Mouse (Mus musculus) lung, postnatal 25 days (tissue): Measurements from ENCODE around the gene Ago3.

Experiments
- DNase-seq: peaks from one replicate; pipeline ENCODE4 v3.0.0; 2022; ENCODE audit warnings: low spot score

Ago3 gene

DNA sequence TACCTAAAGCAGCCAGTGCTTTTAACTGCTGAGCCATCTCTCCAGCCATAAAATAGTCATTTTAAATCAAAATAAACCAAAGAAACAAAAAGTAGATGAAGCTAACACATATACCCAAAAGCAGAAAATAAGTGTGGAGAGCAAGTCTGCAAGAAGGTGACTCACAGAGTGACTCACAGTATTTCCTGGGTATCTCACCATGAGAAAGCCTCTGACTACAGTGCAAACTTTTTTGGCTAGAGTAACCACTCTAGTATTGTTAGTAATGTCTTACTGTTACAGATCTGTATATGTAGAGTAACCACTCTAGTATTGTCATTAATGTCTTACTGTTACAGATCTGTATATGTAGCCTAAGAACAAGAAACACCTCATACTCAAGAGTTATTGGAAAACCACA lies 13.6 kb downstream of the Ago3 start:
- DNase-seq, result no peak

DNA sequence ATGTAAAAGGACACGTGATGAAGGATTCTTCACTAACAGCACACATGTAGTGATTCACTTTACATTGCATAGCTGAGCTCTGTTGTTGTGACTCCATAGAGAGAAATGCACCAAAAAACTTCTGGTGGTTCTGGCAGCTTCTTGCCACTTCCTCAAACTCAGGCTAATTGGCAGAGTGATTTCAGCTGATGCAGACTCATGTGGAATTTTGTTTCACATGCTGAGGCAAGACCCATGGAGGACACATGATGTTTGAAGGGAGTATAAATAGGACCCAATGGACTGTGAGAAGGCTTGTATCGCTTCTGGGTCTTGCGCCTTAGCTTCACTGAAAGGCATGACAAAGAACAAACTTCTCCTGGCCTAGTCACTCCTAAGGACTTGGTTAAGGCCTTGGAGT lies 16.8 kb downstream of the Ago3 start:
- no peak for DNase-seq

DNA sequence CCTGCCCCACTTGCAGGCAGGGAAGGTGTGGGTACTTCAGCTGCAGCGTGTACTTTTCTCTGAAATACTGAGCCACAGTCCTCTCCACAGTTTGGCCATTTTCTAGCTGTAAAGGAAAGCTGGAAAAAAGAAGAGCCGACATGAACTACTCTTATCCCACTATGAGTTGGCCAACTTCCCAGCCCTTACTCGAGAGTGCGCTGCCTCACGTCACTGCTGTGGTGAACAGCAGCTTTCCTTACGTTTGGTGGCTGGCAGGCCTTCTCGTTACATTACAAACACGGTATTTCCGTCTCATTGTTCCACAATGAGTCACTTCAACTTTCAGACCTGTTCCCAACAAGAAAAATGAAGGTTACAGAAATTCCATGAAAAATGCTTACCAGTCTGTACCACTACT lies 57.9 kb downstream of the Ago3 start:
- peak; percentile 18 for DNase-seq

DNA sequence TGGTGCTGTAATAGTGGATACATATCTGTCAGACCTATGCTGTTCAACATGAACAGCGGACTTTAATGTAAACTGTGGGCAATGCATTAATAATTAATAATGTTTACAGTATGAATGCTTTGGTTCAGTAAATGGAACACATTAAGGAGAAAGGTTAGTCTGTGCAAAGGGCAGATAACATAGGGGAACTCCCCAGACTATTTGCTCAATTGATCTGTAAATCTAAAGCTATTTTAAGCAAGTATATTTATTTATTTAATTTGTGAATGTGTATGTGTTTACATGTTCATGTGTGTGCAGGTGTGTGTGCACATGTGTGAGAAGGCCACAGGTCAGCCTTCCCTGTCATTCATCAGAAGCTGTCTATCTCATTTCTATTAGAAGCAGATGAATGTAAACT lies 69.3 kb downstream of the Ago3 start:
- no peak for DNase-seq

DNA sequence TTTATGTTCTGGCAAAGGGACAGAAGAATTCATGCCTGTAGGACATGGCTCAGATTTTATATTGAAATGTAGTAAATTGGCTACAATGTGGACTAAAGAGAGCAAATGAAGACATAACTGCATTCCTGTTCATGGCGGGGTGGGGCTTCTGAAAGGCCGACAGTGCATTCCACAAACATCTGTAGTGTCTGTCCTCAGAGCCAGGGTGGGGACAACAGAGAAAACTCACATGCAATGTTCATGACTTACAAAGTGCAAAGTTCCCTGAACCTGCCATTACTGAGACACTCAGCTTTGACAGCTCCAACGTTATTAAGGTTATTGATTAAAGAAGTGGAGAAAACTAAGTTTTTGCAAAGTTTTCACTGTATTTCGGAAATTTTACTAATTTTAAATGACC lies 85.9 kb downstream of the Ago3 start:
- no peak for DNase-seq

DNA sequence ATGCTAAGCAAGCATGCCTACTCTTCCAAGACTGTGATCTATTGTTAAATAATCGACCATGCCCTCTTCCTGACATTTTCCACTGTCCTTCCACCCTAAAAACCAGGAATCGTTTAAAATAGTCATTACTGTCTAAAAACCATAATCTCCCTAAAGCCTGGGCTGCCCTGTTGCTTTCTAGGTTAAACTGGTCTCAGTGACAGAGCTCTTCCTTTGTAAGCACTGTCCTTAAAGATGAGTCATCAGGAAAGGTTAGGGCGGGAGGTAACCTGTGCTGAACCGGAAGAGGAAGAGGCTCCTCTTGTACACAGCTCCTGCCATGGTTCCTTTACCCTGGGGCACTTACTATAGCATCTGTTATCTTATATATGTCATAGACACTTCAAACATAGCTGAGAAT lies 89.9 kb downstream of the Ago3 start:
- no peak for DNase-seq

DNA sequence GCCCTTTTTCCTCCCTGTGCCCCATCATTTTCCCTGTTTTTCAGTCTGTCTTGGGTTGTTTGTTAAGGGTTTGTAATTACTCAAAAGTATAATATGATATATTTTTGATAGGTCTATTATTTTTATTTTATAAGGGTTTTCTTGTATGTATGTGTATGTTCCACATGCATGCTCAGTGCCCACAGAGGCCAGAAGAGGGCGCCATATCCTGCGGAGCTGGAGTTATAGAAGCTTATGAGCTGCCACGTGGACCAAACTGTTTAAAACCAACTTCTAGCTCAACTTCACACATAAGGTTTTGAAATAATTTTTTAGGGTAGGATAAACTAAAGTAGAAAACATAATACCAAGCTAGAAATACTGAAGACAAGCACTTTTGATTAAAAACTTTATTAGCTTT lies 97.0 kb downstream of the Ago3 start:
- DNase-seq, result no peak

DNA sequence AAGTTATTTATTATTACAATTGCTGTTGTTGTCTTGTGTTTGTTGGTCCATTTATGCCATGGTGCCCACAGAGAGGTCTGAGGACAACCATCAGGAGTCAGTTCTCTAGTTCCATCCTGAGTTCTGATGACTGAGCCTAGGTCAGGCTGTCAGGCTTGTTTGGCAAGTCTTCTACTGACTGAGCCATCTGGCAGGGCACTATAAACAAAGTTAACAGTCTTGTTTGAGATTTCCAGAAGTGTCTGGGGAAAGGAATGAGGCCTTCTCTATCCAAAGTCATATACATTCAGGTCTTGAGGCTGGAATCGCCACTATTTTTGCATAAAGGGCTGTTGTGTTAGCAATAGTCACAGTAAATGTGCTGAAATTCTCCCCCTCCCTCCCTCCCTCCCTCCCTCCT lies 97.6 kb downstream of the Ago3 start:
- DNase-seq, result peak; percentile 32

DNA sequence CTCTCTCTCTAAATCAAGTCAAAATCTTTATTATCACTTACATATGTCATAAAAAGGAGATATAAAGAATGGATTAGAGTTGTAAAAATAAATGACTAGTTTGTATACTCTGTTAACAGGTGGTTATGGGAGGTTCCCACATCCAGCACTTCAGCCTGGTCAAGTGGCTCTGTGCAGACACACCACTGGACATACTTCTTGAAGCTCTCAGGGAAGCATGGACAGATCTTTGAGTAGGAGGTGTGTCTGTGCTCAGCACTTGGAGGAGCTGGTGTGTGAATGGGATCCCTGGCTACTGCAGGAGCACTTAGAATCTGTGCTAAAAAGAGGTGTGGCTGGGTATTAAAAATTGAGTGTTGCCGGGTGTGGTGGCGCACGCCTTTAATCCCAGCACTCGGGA lies 99.1 kb downstream of the Ago3 start:
- DNase-seq, result no peak

DNA sequence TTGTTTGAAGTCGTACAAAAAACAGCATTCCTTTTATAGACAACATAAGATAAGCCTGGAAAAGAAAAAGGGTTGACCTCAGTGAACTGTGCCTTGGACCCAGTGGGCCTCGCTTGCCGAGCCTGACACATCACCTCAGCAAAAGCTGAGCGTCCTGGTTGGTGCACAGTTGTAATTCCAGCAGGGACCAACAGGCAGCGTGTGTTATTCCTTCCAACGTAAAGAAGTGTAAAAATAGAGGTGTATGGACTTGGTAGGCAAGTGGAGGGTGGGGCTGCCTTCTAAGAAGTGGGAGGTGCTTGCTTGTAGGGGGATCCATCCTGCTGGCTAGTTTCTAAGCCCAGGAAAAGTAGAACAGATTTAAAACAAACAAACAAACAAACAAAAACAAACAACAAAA lies 103.3 kb downstream of the Ago3 start:
- DNase-seq, result no peak

DNA sequence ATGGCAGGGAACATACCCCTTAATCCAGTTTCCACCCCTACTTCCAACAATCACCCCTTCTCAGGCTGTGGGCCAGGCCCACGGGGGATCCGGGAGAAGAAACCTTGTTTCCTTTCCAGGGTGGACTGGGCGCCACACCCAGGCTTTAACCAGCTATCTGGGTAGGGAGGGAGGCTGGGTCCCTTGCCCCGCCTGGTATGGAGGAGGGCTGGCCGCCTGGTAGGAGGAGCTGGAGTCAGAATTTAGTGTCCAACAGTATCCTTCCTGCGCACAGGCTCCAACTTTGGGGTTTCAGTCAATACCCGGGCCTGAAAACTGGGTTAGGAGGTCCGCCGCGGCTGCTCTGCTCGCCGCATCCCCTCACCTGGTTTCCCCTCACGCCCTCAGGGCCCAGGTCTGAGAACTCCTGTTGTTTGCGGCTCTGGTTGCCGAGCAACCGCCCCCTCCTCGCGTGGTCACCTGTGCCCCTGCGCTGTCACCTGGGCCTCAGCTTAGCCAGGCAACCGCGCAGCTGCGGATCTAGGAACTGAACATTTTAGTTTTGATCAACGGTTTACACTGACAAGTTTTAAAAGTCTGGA lies 104.0 kb downstream of the Ago3 start, which contains the start of gene Tekt2:
Gene Tekt2 (minus strand): TSS at position 408 of the 581 bp plus-strand sequence.
- no peak for DNase-seq

DNA sequence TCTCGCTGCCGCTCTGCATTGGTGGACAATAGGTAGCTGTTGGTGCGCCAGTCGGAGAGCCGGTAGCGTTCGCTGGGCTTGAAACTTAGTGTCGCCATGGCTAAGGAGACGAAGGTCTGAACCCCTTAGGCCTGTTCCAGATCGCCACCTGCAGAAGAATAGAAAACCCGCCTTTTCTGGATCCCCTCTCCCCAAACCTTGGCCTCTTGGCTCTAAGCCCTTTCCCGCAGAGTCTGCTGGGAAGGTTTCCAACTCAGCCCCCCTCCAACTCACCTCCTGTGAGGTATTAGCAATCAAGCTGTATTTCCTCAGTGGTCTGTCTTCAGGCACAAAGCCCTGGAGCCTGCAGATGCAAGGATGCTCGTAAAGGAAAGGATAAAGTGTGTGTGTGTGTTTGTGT lies 104.5 kb downstream of the Ago3 start:
- no peak for DNase-seq

DNA sequence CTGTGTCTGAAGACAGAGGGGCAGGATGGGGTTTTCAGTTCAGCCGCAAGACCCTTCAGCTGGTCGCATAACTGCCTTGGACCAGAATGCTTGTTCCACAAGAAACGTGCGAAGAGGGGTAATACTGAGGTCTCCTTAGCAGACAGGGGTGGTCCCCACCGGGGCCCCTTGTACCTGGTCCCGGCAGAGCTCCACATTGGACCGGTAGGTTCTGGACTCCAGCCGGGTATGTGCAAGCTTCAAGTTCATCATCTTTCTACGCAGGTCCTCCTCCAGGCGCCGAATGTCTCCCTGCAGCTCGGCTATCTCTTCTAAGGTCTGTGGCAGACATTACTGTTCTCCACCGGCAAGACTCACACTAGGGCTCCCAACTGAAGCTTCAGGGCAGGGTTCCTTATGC lies 106.7 kb downstream of the Ago3 start:
- no peak for DNase-seq

DNA sequence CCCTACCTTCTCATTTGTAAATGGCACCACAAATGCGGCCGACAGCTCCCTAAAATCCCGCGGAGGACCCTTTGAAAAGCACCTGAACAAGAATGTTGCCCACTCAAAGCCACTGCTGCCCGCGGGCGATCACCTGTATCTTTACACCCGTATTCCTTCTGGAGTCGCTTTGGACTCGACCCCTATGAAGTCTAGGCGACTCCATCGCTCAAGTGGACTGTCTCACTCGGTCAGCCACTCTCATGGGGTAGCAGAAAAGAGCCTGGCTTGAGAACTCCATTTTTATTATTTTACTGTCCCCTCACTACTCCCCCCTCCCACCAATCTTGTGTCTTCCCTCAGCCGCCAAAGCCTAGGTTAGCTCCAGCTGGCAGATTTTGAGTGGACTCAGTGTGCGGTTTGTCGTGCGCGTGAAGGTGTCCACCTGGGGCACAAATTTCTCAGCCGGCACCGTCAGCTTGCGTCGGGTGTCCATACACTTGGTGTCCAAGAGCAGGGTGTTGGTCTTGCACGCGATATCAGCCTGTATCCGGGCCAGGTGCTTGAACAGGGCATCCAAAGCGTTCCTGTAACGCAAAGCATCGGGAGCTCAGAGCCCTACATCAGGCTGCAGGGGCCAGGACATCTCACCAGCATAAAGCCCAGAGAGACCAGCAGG lies 107.4 kb downstream of the Ago3 start:
- no peak for DNase-seq

DNA sequence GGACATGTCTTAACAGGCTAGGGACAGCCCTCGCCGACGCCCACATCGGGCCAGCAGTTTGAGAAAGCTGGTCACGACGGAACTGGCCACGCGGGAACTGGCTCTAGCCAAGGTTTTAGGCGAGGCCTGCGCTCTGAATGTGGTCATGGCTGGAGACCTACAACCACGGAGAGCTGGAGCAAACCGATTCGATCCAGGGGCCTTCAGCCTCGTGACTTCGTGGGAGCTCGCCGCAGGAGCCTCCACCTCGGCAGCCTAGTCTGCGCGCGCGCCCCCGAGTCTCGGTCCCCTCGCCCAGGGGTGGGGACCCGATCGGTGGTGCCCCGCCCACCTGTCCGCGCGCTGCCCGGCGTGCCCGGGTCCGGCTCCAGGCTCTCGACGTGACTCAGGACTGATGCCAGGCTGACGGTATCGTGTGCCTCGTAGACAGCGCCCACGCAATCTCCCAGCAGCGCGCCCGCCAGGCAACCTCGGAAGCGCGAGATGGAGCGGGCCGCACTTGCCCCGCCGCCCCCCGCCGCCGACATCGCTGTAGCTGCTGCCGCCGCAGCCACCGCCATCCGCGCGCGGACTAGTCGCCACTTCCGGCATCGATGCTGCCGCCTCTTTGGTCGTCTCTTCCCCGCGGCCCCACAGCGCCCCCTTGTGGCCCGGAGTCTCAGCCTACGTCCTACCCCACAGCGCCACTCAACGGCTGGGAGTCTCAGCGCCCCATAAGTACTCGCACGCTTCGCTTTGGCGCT lies 108.1 kb downstream of the Ago3 start, which contains the start of gene Adprhl2:
Gene Adprhl2 (minus strand): TSS at position 593 of the 743 bp plus-strand sequence.
- peak; percentile 97 for DNase-seq

DNA sequence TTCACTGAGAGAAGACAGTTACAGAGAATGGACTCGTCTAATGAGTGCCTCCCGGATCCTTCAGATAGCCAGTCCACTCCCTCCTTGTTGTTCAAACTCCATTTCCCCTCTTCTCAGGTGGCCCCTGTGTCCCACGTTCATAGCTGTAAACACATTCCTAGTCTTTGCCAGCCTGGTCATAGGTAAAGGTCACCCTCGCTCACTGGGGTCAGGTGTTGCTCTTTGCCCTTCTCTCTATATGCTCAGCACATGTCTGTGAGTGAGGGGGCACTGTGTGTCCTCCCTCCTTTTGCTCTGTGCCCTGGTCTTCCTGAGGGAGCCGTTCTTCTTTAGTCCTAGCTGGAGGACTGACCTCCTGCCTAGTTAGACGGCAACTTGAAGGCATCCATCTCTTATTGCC lies 109.5 kb downstream of the Ago3 start:
- no peak for DNase-seq

DNA sequence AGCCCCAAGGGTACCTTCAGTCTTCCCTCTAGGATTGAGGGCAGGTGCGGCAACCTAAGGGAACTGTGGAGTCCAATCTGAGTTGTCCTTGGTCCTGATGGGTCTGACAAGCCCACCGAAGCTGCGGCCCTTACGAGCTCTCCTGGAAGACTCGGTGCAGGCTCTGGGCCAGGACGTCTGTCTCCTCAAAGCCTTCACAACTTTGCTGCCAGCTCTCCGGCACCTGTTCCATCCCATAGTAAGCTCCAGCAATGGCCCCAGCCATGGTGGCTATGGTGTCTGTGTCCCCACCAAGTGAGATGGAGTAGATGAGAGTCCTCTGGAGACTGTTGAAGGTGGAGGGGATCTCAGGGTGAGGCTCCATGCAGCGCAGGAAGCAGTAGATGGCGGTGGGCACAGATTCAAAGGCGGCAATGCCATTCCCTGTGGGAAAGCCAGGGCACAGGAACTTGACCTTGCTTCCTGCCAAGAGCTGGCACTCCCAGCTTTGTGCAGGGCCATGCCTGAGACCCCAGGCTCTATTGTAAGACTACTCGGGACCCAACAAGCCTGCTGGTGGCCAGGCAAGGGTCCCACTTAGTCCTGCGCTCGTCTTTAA lies 112.8 kb downstream of the Ago3 start:
- no peak for DNase-seq

DNA sequence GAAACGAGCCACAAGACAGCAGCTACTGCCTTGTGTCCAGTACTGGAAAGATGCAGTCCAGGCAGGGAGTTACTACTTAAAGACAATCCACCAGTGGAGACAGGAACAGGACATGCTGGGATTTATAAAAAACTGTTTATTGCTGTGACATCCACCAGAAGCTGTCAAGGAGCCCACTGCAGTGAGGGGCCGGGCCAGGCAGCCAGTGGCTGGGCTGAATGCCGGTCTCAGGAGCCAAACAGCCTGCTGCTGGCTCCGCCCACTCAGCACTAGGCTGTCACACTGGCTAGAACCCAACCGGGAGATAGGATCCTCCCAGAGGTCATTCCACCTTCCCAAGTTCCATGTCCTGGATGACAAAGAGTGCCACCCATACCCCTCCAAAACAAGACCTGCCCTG lies 113.4 kb downstream of the Ago3 start:
- peak; percentile 43 for DNase-seq

DNA sequence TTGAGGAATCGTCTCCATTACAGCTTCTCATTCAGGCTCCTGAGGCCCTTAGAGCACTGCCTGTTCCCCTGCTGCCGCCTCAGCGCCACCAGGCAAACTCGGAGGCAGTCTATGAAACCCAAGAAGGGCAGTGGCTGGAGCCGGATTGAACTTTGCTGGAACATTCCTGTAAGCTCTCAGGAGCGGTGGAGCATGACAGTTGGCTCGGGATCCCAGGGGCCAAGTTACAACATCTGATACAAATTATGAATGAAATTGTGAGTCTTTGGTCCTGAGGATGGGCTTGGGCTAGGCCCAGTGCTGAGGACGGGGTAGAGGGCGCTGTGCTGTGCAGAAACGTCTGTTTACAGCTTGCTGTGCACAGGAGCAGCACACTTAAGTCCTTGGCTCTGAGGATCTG lies 115.0 kb downstream of the Ago3 start:
- DNase-seq, result no peak

DNA sequence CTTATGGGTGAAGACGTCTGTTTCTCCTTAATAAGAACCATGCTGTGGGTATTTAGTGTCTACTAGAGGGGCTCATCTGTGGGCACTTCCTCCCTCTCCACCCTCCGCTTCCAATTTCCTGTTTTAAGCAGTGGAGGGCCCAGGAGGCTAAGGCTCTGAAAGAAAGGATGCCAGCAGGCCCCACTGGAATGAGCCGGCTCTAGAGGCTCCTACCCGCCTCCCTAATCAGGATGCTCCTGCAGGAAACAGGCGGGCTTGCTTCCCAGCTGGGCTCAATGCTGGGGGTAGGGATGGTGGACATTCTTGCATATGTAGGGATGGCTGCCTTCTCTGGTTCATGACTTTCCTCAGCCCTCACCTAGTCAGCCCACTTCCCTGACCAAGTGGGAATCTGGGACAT lies 116.2 kb downstream of the Ago3 start:
- DNase-seq, result no peak

DNA sequence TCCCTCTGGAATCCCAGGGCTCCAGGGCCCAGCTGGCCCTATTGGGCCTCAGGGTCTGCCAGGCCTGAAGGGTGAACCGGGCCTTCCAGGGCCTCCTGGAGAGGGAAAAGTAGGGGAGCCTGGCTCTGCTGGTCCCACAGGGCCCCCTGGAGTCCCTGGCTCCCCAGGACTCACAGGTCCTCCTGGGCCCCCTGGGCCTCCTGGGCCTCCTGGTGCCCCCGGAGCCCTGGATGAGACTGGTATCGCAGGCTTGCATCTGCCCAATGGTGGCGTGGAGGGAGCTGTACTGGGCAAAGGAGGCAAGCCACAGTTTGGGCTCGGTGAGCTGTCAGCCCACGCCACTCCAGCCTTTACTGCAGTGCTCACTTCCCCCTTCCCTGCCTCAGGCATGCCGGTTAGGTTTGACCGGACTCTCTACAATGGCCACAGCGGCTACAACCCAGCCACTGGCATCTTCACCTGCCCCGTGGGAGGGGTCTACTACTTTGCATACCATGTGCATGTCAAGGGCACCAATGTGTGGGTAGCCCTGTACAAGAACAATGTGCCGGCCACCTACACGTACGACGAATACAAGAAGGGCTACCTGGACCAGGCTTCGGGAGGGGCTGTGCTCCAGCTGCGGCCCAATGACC lies 117.7 kb downstream of the Ago3 start:
- DNase-seq, result no peak

DNA sequence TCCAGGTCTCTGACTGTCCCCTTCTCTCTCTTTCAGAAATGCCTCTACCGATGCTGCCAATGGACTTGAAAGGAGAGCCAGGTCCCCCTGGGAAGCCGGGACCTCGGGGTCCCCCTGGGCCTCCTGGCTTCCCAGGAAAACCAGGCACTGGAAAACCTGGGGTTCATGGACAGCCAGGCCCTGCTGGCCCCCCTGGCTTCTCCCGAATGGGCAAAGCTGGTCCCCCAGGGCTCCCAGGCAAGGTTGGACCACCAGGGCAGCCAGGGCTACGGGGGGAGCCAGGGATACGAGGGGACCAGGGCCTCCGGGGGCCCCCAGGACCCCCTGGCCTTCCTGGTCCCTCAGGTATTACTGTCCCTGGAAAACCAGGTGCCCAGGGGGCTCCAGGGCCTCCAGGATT lies 119.0 kb downstream of the Ago3 start:
- no peak for DNase-seq

DNA sequence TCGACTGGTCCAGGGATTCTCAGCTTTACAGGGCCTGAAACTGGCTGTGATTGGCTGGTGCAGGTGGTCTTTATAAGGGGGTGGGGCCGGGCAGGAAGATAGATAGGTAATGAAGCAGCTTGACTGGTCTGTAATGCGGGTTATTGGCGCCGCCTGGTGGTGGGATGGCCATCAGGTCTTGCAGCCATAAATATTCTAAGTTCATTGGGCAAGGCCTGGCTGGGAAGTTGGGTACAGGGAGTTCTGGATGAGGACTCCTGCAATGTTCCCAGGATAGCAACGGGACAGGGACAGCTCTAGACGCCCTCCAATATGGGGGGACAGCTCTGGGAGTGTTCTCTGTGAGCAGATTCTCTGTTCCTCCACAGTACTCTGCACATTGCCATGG lies 119.4 kb downstream of the Ago3 start:
- DNase-seq, result peak; percentile 86
